Mouse (Mus musculus) lung, embryonic 15.5 days (tissue): ENCODE data around the gene Adam15. TPM values are rescaled to one million over a fixed set of nuclear protein-coding genes. Genes with fewer than 3 reads are reported as not detected.

ENCODE experiments used
- ATAC-seq: fragments of 200-750 bp; cut with Nextera tagmentation; 2 replicates; pipeline ENCODE4 v1.8.0; 2017; ENCODE audit warnings: moderate number of reproducible peaks, borderline replicate concordance; ENCODE audit not compliant: low FRiP score, low TSS enrichment; ENCODE audit errors: extremely low read depth
- H3K27ac ChIP-seq: fragments of 300-500 bp; sonication (generic); 2 replicates; pipeline ENCODE4 v1.5.1; 2015; ENCODE audit warnings: moderate library complexity, mild to moderate bottlenecking, inconsistent platforms
- H3K27me3 ChIP-seq: fragments of 300-500 bp; sonication (generic); 2 replicates; pipeline ENCODE4 v1.6.1; 2015; ENCODE audit warnings: inconsistent platforms
- H3K36me3 ChIP-seq: fragments of 300-500 bp; sonication (generic); 2 replicates; pipeline ENCODE4 v1.6.1; 2015; ENCODE audit warnings: inconsistent platforms
- H3K4me1 ChIP-seq: fragments of 300-500 bp; sonication (generic); 2 replicates; pipeline ENCODE4 v1.6.1; 2015; ENCODE audit warnings: inconsistent platforms
- H3K4me2 ChIP-seq: fragments of 300-500 bp; sonication (generic); 2 replicates; pipeline ENCODE4 v1.6.1; 2015; ENCODE audit warnings: inconsistent platforms, mild to moderate bottlenecking, moderate library complexity
- H3K4me3 ChIP-seq: fragments of 300-500 bp; sonication (generic); 2 replicates; pipeline ENCODE4 v1.5.1; 2015; ENCODE audit warnings: mild to moderate bottlenecking, inconsistent platforms
- H3K9ac ChIP-seq: fragments of 300-500 bp; sonication (generic); 2 replicates; pipeline ENCODE4 v1.6.1; 2015; ENCODE audit warnings: inconsistent platforms
- H3K9me3 ChIP-seq: fragments of 300-500 bp; sonication (generic); 2 replicates; pipeline ENCODE4 v1.6.1; 2016; ENCODE audit warnings: inconsistent platforms
- WGBS: fragments of 180-500 bp; shearing (Covaris S2); methylation state at CpG from one replicate; pipeline ENCODE4 v1.1.7; 2015; 5-methylcytosine and 5-hydroxymethylcytosine counted together
- polyA plus RNA-seq: library from polyadenylated mRNA; unstranded; fragments of >200 nt; fragmentation: Nextera tagmentation; extraction: Ambion mirVana; gene quantifications from 2 replicates; pipeline ENCODE4 v1.2.1, GENCODE M21; 2015

The Adam15 gene
- polyA plus RNA-seq, 1 experiment from 2014 or later: 63.0 TPM

GRCm38 (mm10) chr3:89365153-89365485 lies 15.3 kb upstream of the Adam15 start, which contains the start of gene Dcst1:
TSS of gene Dcst1 (minus strand) at chr3:89365253.
- no peak for ATAC-seq
- Histone ChIP-seq H3K4me2 (no peak within 1 kb of the TSS), H3K27ac (no peak within 1 kb of the TSS), H3K4me1 (no peaks in the 10 kb centered on the region; the same call in 1 of the 2 replicates), H3K27me3 (no peaks in the 10 kb centered on the region), H3K9ac (no peak within 1 kb of the TSS), H3K36me3 (no peaks in the 10 kb centered on the region), H3K9me3 (no peaks in the 10 kb centered on the region), H3K4me3 (no peak within 1 kb of the TSS)
- 92% methylated on average over 11 of the region's 11 CpGs for WGBS

GRCm38 (mm10) chr3:89364631-89365030 lies 14.8 kb upstream of the Adam15 start:
- WGBS: 62% methylated on average over 8 of the region's 8 CpGs
- Histone ChIP-seq H3K9ac (no peak overlapping the region), H3K4me1 (no peaks in the 10 kb centered on the region; the same call in 1 of the 2 replicates), H3K9me3 (no peaks in the 10 kb centered on the region), H3K36me3 (no peaks in the 10 kb centered on the region), H3K27ac (no peak overlapping the region), H3K4me3 (no peak overlapping the region), H3K4me2 (no peak overlapping the region), H3K27me3 (no peaks in the 10 kb centered on the region)
- ATAC-seq: no peak

GRCm38 (mm10) chr3:89361675-89362074 lies 11.9 kb upstream of the Adam15 start, which contains the start of gene Dcst2:
TSS of gene Dcst2 (plus strand) at chr3:89361975.
- Histone ChIP-seq H3K9me3 (no peaks in the 10 kb centered on the region), H3K4me1 (no peaks in the 10 kb centered on the region; the same call in 1 of the 2 replicates), H3K36me3 (no peaks in the 10 kb centered on the region), H3K4me2 (no peak within 1 kb of the TSS), H3K27me3 (no peaks in the 10 kb centered on the region), H3K4me3 (no peak within 1 kb of the TSS), H3K9ac (no peak within 1 kb of the TSS), H3K27ac (no peak within 1 kb of the TSS)
- ATAC-seq: no peak
- 78% methylated on average over 7 of the region's 7 CpGs for WGBS

DNA sequence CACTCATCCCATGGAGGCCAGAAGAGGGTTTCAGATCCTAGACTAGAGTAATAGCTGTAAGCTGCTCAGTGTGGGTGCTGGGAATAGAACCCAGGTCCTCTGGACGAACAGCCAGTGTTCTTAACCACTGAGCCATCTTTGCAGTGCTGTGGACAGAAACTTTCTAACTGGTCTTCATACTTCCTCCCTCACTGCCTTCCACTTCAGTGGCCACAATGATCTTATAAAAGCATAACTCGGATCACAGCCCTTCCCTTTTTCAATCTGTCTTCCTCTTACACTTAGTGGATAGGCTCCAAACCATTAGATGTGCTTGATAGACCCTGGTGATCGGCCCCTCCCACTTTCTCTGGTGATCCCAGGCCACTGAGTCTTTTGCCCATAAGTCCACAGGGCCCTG lies 10.4 kb upstream of the Adam15 start:
- Histone ChIP-seq H3K36me3 (no peaks in the 10 kb centered on the region), H3K9ac (no peak overlapping the region)
- 66% methylated on average over 3 of the region's 3 CpGs for WGBS

DNA sequence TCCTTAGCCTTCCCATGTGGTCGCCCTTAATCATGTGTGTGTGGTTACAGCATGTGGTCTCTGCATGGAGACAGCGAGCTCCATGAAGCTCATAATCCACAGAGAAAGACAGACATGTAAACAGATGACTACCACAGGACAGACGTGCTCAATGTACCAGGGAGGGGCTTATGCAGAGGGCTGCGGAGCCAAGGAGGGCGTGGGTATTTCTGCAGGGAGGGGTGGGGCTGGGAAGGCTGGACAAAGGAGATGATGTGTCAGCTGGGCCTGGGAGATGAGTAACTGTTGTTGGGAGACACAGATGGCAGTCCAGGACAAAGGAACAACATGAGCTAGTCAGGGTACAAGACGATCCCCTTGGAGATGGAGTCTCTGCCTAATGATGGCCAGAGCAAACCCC lies 9.8 kb upstream of the Adam15 start:
- H3K4me1 ChIP-seq: peaks cover 6% of the 10 kb centered on the region; the same call in 1 of the 2 replicates
- no peaks in the 10 kb centered on the region for H3K9me3 ChIP-seq
- H3K4me2 ChIP-seq: no peak overlapping the region
- no peak for ATAC-seq
- 57% methylated on average over 6 of the region's 6 CpGs for WGBS
- H3K27ac ChIP-seq: no peak overlapping the region
- no peak overlapping the region for H3K9ac ChIP-seq
- no peak overlapping the region for H3K4me3 ChIP-seq
- H3K36me3 ChIP-seq: no peaks in the 10 kb centered on the region
- H3K27me3 ChIP-seq: no peaks in the 10 kb centered on the region; the same call in 1 of the 2 replicates

More for the DNA sequence above, 10.4 kb upstream of the Adam15 start:
- Histone ChIP-seq H3K9me3 (no peaks in the 10 kb centered on the region), H3K4me1 (peaks cover 1% of the 10 kb centered on the region; the same call in 1 of the 2 replicates), H3K27ac (no peak overlapping the region), H3K27me3 (no peaks in the 10 kb centered on the region; the same call in 1 of the 2 replicates), H3K4me3 (no peak overlapping the region), H3K4me2 (no peak overlapping the region)
- ATAC-seq: no peak

- Histone ChIP-seq H3K36me3 (no peaks in the 10 kb centered on the region), H3K9me3 (no peaks in the 10 kb centered on the region), H3K4me2 (no peak overlapping the region), H3K27me3 (no peaks in the 10 kb centered on the region; the same call in 1 of the 2 replicates), H3K9ac (no peak overlapping the region), H3K4me3 (no peak overlapping the region), H3K27ac (no peak overlapping the region), H3K4me1 (peaks cover 6% of the 10 kb centered on the region; the same call in 1 of the 2 replicates)
- WGBS: 56% methylated on average over 9 of the region's 9 CpGs
- ATAC-seq: no peak
Measured at GRCm38 (mm10) chr3:89356029-89356428, 6.2 kb upstream of the Adam15 start.

DNA sequence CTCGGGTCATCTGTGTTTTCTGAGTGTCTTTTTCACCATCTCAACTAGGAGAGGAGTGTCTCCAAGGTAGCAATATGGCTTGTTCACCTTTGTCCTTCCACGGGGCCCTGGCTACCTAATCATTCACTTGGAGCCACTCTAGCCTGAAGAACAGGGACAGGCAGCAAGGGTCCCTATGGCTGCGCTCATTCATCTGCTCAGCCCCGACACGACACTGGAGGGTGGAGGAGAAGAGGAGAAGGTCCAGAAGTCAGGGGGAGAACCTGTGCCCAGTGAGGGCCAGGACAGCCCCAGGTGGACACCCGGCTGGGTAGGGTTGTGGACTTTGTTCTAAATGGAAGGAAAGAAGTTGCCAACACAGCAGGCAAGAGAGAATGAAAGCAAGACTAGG lies 5.7 kb upstream of the Adam15 start:
- no peaks in the 10 kb centered on the region for H3K9me3 ChIP-seq
- no peak overlapping the region for H3K4me2 ChIP-seq
- H3K27ac ChIP-seq: 0 out of 2 replicates have a peak overlapping the region, but pooled peaks have one; percentile 10
- no peaks in the 10 kb centered on the region for H3K36me3 ChIP-seq
- H3K4me1 ChIP-seq: peaks cover 9% of the 10 kb centered on the region
- H3K4me3 ChIP-seq: no peak overlapping the region
- ATAC-seq: no peak
- 62% methylated on average over 6 of the region's 6 CpGs for WGBS
- H3K27me3 ChIP-seq: no peaks in the 10 kb centered on the region; the same call in 1 of the 2 replicates
- no peak overlapping the region for H3K9ac ChIP-seq

DNA sequence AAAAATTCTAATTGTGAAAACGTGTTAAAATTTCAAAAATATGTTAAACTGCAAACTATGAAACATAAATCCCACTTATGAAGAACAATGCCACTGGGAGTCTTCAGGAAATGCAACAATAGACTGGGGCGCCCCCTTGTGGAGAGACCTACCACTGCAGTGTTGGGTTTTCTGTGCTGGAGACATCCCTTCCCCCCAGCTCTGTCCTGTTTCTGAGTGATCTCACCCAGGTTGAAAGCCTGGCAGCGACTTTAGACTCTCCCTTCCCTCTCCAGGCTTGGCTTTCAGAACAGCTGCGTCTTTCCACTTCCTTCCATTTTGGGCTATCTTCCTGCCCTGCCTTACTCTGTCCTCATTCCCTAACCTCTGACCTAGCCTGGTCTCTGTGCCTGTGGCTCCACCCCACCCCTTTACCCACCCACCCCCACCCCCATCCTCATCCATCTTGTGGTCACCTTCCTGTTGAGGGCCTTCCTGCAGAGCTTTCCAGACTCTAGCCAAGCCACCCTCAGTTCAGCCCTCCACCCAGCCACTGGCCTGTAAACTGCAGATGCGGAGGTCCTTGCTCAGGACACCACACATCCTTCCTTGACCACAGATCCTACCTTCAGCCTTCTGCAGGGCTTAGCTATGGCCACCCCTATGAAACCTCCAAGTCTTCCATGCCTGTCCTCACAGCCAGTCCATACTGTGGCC lies 5.2 kb upstream of the Adam15 start:
- Histone ChIP-seq H3K4me2 (0 out of 2 replicates have a peak overlapping the region, but pooled peaks have one; percentile 18), H3K27ac (0 out of 2 replicates have a peak overlapping the region, but pooled peaks have one; percentile 10), H3K9me3 (no peaks in the 10 kb centered on the region), H3K4me3 (no peak overlapping the region), H3K27me3 (no peaks in the 10 kb centered on the region; the same call in none of the 2 replicates), H3K4me1 (peaks cover 15% of the 10 kb centered on the region), H3K36me3 (no peaks in the 10 kb centered on the region), H3K9ac (no peak overlapping the region)
- peak; percentile 48; the same call in 1 of the 2 replicates for ATAC-seq
- 13% methylated on average over 5 of the region's 5 CpGs for WGBS

GRCm38 (mm10) chr3:89351271-89351670 lies 1.5 kb upstream of the Adam15 start:
- Histone ChIP-seq H3K27me3 (no peaks in the 10 kb centered on the region; the same call in none of the 2 replicates), H3K4me3 (no peak overlapping the region), H3K27ac (no peak overlapping the region), H3K4me1 (peaks cover 30% of the 10 kb centered on the region), H3K4me2 (no peak overlapping the region), H3K9ac (no peak overlapping the region), H3K9me3 (no peaks in the 10 kb centered on the region), H3K36me3 (no peaks in the 10 kb centered on the region)
- WGBS: 46% methylated on average over 5 of the region's 5 CpGs
- ATAC-seq: no peak

DNA sequence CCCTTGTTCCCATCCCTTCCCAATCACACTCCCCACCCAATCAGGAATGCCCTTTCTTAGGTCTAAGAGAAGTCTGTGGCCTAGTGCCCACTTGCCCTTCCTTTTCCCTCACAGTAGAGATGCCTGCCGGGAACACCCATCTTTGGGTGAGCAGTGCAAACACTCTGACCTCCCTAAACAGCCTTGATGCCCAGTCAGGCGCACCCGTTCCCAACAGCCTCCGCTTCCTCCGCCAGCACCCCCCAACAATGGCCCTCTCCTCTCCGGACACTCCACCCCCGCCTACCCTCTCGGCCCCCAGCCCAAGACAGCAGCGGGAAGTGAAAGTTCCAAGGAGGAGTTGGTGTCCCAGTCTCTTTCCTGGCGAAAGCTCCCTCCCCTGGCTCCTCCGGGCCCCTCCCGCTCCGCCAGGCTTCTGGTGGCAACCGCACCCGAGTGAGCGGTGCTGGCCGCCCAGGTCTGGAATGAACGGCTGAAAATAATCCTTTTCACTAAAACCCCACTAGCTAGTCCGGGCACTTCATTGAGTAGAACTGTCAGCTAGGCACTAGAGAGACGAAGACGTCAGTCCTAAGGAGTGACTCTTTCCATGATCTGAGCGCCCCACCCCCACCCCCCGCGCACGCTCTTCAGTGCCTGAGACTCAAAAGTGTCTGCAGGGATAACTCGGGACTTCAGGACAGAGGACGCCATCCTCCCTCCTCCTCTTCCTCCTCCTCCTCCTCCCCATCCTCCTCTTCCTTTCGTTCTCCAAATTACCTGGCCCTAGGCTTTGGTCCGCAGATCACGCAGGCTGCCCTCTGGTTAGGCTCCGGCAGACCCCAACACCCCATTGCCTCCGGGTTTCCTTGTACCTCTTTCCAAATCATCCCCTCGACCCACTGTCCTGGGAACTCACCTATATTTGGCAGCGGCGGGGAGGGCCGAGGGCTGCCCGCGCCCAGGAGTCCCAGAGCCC lies 606 bp downstream of the Adam15 start:
- peak overlapping the region; percentile 63 for H3K27ac ChIP-seq
- H3K27me3 ChIP-seq: no peaks in the 10 kb centered on the region; the same call in 1 of the 2 replicates
- no peaks in the 10 kb centered on the region for H3K9me3 ChIP-seq
- H3K9ac ChIP-seq: peak overlapping the region; percentile 47
- peak overlapping the region; percentile 54 for H3K4me3 ChIP-seq
- 1% methylated on average over 38 of the region's 38 CpGs for whole genome bisulfite sequencing
- peak overlapping the region; percentile 96 for H3K4me2 ChIP-seq
- peak; percentile 27 for ATAC-seq
- peaks cover 24% of the 10 kb centered on the region for H3K4me1 ChIP-seq
- H3K36me3 ChIP-seq: no peaks in the 10 kb centered on the region

DNA sequence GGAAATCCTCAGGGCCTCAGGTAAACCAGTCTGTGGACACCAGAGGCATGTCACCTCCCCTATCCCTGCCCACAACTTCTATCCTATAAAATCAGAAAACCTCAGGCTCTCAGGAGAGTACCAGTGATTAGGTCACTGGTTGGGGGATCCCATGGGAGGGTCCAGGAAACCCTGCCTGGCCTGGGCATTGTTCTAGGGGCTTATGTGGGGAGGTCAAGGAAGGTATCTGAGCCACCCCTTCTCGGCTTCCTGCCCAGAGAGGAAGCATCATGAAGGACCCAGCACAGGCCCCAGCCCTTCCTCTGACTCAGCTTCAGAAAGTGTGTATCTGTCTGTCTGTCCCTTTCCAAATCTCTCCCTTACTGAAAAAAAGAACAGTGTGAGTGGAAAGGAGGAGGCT lies 1.9 kb downstream of the Adam15 start:
- no peak for ATAC-seq

More for the DNA sequence above, 1.9 kb downstream of the Adam15 start:
- WGBS: 55% methylated on average over 1 of the region's 1 CpGs
- no peaks in the 10 kb centered on the region; the same call in 1 of the 2 replicates for H3K27me3 ChIP-seq
- H3K36me3 ChIP-seq: peaks cover 5% of the 10 kb centered on the region; the same call in 1 of the 2 replicates
- H3K9ac ChIP-seq: no peak overlapping the region
- H3K4me3 ChIP-seq: 0 out of 2 replicates have a peak overlapping the region, but pooled peaks have one; percentile 54
- H3K9me3 ChIP-seq: no peaks in the 10 kb centered on the region
- H3K4me1 ChIP-seq: peaks cover 24% of the 10 kb centered on the region
- peak overlapping the region; percentile 96 for H3K4me2 ChIP-seq
- H3K27ac ChIP-seq: 0 out of 2 replicates have a peak overlapping the region, but pooled peaks have one; percentile 63
